Mouse (Mus musculus) erythroblast, embryonic 14.5 days (primary cell): ENCODE measurements around the gene Tmem204.

Experiments used
- GATA1 ChIP-seq: IDR thresholded peaks from 2 replicates; pipeline ENCODE4 v1.6.1; 2012; ENCODE audit warnings: low read length, inconsistent platforms, mixed read lengths
- TAL1 ChIP-seq: IDR thresholded peaks from 3 replicates; pipeline ENCODE4 v1.6.1; 2012; ENCODE audit warnings: low read length, inconsistent platforms, mixed read lengths

DNA sequence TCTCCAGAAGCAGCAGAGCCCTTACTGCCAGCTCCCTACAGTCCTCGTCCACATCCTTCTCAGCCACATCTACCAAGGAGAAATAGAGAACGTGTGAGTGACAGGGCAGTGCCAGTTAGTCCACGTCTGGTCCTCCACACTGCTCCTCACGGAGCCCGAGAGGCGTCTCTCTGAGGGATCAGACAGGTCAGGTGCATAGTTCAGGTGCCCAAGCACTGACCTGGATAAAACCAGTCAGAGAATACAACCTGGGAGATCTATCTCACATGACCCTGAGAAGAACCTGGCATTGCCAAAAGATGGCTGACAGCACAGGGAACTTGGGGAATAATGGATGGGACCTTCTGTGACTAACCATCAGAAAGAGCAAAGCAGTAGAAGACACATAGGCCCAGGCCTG is 16.7 kb upstream of the Tmem204 start:
- TF ChIP-seq GATA1: no peak
- TF ChIP-seq TAL1: no peak
